Mouse (Mus musculus) testis, adult 2 months (tissue): ENCODE data around the gene Hist1h2ae.

Experiments
- CTCF ChIP-seq: fragments of 200-500 bp; IDR thresholded peaks from 2 replicates; pipeline ENCODE4 v1.5.1; 2012; ENCODE audit warnings: low read depth, mild to moderate bottlenecking, inconsistent platforms, low read length, moderate library complexity; ENCODE audit not compliant: control insufficient read depth, insufficient read depth, insufficient replicate concordance
- POLR2A ChIP-seq: fragments of 200-500 bp; IDR thresholded peaks from 2 replicates; pipeline ENCODE4 v1.6.1; 2012; ENCODE audit warnings: low read depth, mild to moderate bottlenecking, inconsistent platforms, low read length, moderate library complexity; ENCODE audit not compliant: control insufficient read depth

DNA sequence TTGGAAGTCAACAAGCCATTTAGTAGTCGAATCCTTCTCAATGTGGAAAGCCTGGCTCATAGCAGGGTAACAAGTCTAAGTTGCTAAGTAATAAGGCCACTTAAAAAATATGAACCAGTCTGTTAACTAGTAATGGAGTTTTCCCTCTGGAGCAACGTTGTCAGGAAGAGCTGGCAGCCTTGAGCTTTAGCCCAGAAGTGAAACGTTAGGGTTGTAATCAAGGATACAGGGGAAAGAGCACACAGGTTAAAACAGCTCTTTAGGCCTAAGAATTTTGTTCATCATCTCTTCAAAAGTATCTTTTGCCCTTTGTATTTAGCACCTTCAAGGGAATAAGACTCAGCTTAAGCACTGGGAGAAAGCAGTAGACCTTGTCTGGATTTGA lies 20.3 kb downstream of the Hist1h2ae start:
- no peak for TF ChIP-seq CTCF
- no peak for TF ChIP-seq POLR2A
